Mouse (Mus musculus) right cerebral cortex, adult 18-20 months (tissue): ENCODE data around the gene Serpina3m.
"Not testable (repeated sequence)": the region's sequence is repeated elsewhere in the genome, so short reads cannot be mapped to it uniquely, and the experiment has no call there.

Experiments used
- DNase-seq: peaks from one replicate; pipeline ENCODE4 v3.0.0; 2022; ENCODE audit warnings: mixed read lengths

Serpina3m gene

GRCm38 (mm10) chr12:104338226-104338625 is at the start of gene Serpina3m, which contains the start of gene Serpina3k:
Serpina3m (plus strand) TSS chr12:104338486.
Serpina3k (plus strand) TSS chr12:104338486.
- not testable (repeated sequence) for DNase-seq

GRCm38 (mm10) chr12:104289872-104290271 is 48.4 kb upstream of the Serpina3m start:
- no peak for DNase-seq

DNA sequence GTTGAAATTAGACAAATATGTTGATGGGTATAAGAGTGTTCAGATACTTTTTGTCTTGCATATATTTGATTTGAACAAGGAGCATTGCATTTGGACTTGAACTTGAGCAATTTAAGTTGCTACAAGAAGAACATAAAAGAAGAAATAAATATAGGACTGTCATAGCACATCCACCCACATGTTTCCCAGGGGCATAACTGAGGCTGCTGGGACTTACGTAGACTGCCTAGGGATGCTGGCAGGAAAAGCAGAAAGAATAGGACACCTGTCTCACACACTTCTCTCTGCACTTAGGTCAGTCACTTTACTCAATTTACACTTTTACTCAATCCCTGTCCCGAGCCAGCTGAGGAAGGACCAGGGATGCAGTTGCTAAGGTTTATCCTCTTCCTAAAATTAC is 44.3 kb upstream of the Serpina3m start:
- no peak for DNase-seq

GRCm38 (mm10) chr12:104298049-104298448 is 40.2 kb upstream of the Serpina3m start:
- peak; percentile 25 for DNase-seq

GRCm38 (mm10) chr12:104305991-104306390 is 32.3 kb upstream of the Serpina3m start:
- DNase-seq = no peak

DNA sequence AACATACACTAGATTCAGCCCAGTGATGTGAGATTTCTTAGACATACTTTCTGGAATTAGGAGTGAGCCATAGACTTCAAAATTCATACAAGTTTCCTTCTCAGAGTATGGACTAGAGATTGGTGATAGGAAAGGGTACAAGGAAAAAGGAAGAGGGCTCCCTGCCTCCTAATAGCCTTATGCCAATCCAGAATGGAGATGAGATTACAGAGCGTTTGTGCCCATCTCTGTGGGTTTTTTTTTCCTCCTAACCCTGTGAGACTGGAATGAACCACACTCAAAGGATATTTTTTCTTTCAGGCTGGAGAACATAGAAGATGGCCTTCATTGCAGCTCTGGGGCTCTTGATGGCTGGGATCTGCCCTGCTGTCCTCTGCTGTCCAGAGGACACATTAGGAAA is 24.0 kb upstream of the Serpina3m start, which contains the start of gene Serpina3j:
Gene Serpina3j, plus strand, starts transcription at position 301 of the 400 bp plus-strand sequence.
- DNase-seq = no peak

DNA sequence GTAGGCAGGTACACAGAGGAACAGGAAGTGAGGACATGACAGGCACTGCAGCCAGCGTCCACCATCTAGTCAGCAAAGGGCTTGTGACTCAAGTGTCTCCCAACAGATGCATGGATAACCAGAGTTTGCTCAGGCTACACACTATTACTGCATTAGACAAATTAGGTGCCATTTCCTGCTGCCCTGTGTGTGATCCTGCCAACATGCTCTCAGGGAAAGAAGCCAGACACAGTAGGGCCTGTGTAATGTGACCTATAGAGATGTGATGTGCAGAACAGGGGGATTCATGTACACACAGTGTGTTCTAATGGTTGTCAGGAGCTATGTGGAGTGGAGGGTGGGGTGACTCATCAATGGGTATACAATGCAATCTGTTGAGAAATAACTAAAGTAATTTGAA is 15.8 kb upstream of the Serpina3m start:
- DNase-seq = no peak

DNA sequence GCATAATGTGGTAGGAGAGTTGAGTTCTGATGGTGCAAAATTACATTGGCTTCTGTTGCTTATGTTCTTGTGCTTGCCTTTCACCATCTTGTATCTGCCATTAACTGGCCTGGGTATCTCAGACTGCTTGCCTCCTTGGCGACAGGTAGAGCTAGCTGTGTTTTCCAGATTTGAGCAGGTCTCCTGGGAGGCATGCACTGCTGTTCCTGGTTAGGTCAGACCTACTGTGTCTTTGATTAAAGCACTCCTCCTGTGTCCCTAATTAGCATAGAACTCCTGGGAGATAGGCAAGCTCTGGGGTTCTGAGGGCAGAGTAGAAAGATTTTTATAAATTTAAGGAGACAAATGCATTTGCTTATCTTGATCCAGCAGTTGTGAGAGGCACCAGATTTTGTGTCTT is 6.6 kb upstream of the Serpina3m start:
- no peak for DNase-seq

DNA sequence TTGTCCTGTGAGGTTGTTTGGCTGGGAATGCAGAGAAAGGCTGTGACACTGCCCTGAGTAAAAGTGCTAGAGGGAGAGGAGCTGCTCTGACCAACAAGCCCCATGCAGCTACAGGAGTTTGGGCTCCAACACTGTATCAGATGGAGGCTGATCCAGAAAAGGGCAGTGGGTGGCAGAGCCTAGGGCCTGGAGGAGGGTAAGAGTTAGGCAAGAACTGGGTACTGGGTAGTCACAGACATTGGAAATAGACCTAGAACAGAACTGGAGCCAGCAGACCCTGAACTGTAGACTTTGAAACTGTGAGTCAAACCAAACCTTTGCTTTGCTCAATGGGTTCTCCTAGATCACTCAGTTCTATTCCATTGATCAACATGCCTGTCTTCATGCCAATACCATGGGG is 1.4 kb upstream of the Serpina3m start:
- not testable (repeated sequence) for DNase-seq

GRCm38 (mm10) chr12:104338705-104339104 is 419 bp downstream of the Serpina3m start:
- DNase-seq = no peak

GRCm38 (mm10) chr12:104342489-104342888 is 4.2 kb downstream of the Serpina3m start:
- DNase-seq = not testable (repeated sequence)

DNA sequence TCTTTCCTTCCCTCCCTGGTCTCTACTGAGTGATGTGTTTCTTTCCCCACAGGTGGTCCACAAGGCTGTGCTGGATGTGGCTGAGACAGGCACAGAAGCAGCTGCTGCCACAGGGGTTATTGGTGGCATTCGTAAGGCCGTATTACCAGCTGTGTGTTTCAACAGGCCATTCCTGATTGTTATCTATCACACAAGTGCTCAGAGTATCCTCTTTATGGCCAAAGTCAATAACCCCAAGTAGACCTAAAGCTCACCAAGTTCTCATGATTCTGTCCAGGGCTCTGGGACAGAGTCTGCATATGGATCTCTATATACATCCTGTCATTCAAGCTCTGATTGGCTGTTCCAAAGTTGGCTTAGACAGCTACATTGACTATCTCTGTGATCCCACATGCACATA is 6.9 kb downstream of the Serpina3m start:
- DNase-seq = no peak

- DNase-seq = no peak
Observed at GRCm38 (mm10) chr12:104345707-104346106, 7.4 kb downstream of the Serpina3m start.

- no peak for DNase-seq
Observed at GRCm38 (mm10) chr12:104347091-104347490, 8.8 kb downstream of the Serpina3m start.

- peak; percentile 31 for DNase-seq
Observed at GRCm38 (mm10) chr12:104351812-104352211, 13.5 kb downstream of the Serpina3m start.

GRCm38 (mm10) chr12:104356006-104356405 is 17.7 kb downstream of the Serpina3m start:
- no peak for DNase-seq

- DNase-seq = no peak
Observed at GRCm38 (mm10) chr12:104369986-104370385, 31.7 kb downstream of the Serpina3m start.

DNA sequence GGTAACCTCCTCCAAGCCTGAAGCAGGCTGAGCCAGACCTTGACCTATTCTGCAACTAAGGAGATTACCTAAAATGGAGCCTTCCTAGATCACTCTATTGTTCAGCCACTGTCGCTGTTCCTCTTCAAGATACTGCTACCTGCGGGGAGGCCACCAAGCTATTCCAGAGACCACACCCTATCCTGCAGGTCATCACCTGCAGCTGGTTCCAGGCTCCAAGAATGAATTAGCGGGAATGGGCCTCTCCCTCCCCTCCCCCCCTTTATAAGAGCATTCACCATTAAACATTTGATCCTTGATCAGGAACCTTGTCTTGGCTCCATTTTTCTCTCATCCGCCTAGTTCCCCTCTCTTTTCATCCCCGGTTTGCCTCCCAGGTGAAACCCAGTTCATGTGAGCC is 38.9 kb downstream of the Serpina3m start:
- not testable (repeated sequence) for DNase-seq

DNA sequence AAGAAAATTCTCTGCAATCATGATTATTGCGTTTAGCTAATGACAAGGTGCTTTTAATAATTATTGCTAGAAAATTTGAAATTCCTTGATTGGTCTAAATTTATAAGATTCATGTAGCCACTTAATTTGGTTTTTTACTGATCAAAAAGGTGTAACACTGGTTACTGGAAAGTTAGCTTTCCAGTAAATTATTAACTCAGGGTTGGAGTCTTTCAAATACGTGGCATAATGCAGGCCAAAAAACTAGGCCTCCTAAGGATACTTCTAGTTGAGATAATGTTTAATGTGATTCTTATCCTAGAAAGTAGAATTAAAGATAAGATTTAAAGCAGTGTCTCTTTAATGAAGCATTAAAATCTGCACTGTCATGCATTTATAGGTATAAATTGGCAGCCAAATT is 40.1 kb downstream of the Serpina3m start:
- not testable (repeated sequence) for DNase-seq

DNA sequence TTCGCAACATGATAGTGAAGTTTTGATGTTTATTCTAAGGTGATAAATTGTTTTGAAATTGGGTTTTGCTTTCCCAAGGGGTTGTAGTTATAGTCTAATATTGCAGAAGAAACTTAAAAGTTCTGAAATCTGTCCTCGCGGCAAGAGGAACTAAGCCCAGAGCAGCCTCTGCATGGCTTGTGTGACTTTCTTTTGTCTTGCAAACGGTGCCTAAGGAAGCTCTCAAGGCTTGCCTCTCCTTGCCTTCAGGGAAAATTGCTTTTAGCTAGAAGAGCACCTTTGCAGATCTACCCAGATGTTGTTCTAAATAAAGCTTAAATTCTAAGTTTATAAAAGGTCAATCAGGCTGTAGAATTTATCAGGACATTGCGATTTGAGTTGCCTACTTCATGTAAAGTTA is 40.5 kb downstream of the Serpina3m start:
- not testable (repeated sequence) for DNase-seq

DNA sequence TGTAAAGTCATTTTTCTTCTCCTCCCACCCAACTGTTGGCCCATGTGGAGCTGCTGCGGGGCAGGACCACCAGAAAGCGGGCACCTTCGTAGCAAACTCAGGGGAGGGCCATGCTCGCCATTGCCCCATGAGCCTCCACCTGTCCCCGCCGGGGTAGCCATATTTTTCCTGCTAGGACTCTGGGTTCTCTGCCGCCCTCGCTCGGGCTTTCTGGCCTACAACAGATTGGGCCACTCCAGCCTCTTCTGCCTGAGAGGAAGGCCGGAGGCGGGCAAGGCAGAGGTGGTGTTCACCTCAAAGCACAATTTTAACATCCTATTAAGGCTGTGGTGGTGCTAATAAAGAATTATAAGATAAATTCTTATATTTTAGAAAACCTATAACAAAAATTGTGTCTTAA is 41.6 kb downstream of the Serpina3m start:
- no peak for DNase-seq

- DNase-seq = not testable (repeated sequence)
Observed at GRCm38 (mm10) chr12:104381071-104381604, 42.9 kb downstream of the Serpina3m start.

DNA sequence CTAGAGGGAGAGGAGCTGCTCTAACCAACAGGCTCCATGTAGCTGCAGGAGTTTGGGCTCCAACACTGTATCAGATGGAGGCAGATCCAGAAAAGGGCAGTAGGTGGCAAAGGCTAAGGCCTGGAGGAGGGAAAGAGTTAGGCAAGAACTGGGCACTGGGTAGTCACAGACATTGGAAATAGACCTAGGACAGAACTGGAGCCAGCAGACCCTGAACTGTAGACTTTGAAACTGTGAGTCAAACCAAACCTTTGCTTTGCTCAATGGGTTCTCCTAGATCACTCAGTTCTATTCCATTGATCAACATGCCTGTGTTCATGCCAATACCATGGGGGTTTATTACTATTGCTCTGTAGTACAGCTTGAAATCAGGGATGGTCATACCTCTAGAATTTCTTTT is 47.7 kb downstream of the Serpina3m start:
- DNase-seq = not testable (repeated sequence)

DNA sequence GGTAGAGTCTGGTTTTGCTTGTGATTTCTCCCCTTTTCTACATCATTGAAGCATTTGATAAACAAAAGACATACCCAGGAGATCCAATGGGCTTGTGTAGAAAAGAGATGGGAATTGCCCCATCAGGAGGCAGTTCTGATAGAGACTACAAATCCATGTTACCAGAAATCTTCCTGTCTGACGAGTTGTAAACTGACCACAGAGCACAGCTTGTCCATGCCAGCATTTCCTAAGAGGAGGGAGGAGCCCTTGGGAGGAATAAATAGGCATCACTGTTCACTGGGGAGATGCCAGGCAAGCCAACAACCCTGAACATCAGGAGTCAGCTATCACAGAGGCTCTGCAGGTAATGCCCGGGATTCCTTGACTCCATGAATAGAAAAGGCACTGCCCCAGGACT is 48.6 kb downstream of the Serpina3m start:
- not testable (repeated sequence) for DNase-seq

DNA sequence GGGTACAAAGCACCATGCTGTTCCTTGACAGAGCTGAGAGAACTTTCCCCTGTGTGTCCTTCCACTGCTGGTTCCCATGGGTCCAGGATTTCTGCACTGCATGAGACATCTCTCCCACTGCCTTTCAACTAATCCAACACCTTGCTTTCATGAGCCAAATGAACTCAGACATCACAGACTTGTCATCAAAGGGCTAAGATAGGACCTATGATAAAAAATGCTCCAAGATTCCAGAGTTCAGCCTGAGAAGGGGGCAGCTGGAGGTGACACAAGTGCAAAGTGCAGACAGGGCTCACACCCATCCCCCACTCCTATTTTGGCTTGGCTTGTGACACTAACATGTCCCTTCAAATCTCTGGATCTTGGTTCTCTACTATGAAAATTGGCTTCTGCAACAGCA is 50.2 kb downstream of the Serpina3m start:
- DNase-seq = no peak
